Mouse (Mus musculus): ENCODE measurements around the gene Cyb5d1.
"Not testable (repeated sequence)": the region's sequence is repeated elsewhere in the genome, so short reads cannot be mapped to it uniquely, and the experiment has no call there.

The Cyb5d1 gene

GRCm38 (mm10) chr11:69403691-69404594 is 8.5 kb upstream of the Cyb5d1 start:
- DNase-seq (ENCODE audit: low spot score in 2 of 2), result no peak

GRCm38 (mm10) chr11:69401987-69402386 is 6.6 kb upstream of the Cyb5d1 start:
- no peak for DNase-seq (ENCODE audit: low spot score in 2 of 2)

- DNase-seq (ENCODE audit: low spot score in 2 of 2), result peak; percentile 70 to 79
Observed at GRCm38 (mm10) chr11:69401210-69401637, 5.8 kb upstream of the Cyb5d1 start.

GRCm38 (mm10) chr11:69400083-69400850 is 4.8 kb upstream of the Cyb5d1 start:
- DNase-seq (ENCODE audit: low spot score in 2 of 2), result no peak

- DNase-seq (ENCODE audit: low spot score in 2 of 2), result no peak
Observed at GRCm38 (mm10) chr11:69399201-69400082, 4.0 kb upstream of the Cyb5d1 start.

- DNase-seq (ENCODE audit: low spot score in 2 of 2), result no peak
Observed at GRCm38 (mm10) chr11:69398486-69399200, 3.2 kb upstream of the Cyb5d1 start.

- DNase-seq (ENCODE audit: low spot score in 2 of 2), result peak in 1 of 2 experiments; percentile 1
Observed at GRCm38 (mm10) chr11:69398059-69398458, 2.6 kb upstream of the Cyb5d1 start, which contains the start of gene Tmem88. TSS of gene Tmem88 (minus strand) at chr11:69398234.

- DNase-seq (ENCODE audit: low spot score in 2 of 2), result no peak
Observed at GRCm38 (mm10) chr11:69397581-69398057, 2.2 kb upstream of the Cyb5d1 start.

- DNase-seq (ENCODE audit: low spot score in 2 of 2), result no peak
Observed at GRCm38 (mm10) chr11:69396772-69397171, 1.3 kb upstream of the Cyb5d1 start.

GRCm38 (mm10) chr11:69395634-69396373 is 373 bp upstream of the Cyb5d1 start:
- peak; percentile 96 for DNase-seq (ENCODE audit: low spot score in 2 of 2)

- not testable (repeated sequence) for DNase-seq (ENCODE audit: low spot score in 2 of 2)
Observed at GRCm38 (mm10) chr11:69394591-69395167, 752 bp downstream of the Cyb5d1 start.

GRCm38 (mm10) chr11:69390400-69391034 is 4.9 kb downstream of the Cyb5d1 start:
- peak in 1 of 2 experiments; percentile 35 for DNase-seq (ENCODE audit: low spot score in 2 of 2)

- peak in 1 of 2 experiments; percentile 9 for DNase-seq (ENCODE audit: low spot score in 2 of 2)
Observed at GRCm38 (mm10) chr11:69389531-69390399, 5.7 kb downstream of the Cyb5d1 start.

- no peak for DNase-seq (ENCODE audit: low spot score in 2 of 2)
Observed at GRCm38 (mm10) chr11:69388680-69389079, 6.8 kb downstream of the Cyb5d1 start.

- no peak for DNase-seq (ENCODE audit: low spot score in 2 of 2)
Observed at GRCm38 (mm10) chr11:69386758-69387157, 8.7 kb downstream of the Cyb5d1 start.

GRCm38 (mm10) chr11:69384979-69385378 is 10.5 kb downstream of the Cyb5d1 start:
- DNase-seq (ENCODE audit: low spot score in 2 of 2), result no peak

GRCm38 (mm10) chr11:69382478-69383105 is 12.8 kb downstream of the Cyb5d1 start:
- no peak for DNase-seq (ENCODE audit: low spot score in 2 of 2)

GRCm38 (mm10) chr11:69381356-69381755 is 14.1 kb downstream of the Cyb5d1 start:
- DNase-seq (ENCODE audit: low spot score in 2 of 2), result no peak
